Mouse (Mus musculus) central nervous system, embryonic 11.5 days (tissue): ENCODE data around the gene Fgf12. TPM values are rescaled to one million over a fixed set of nuclear protein-coding genes. Genes with fewer than 3 reads are reported as not detected.

Experiments
- polyA plus RNA-seq: library from polyadenylated mRNA; depleted of rRNA; stranded (reverse); fragments of >200 nt; gene quantifications from 2 replicates; pipeline ENCODE4 v1.2.3, GENCODE M21; 2012; rRNA removed

Fgf12 gene
- 2.5 and 2.8 TPM in 2 replicates for polyA plus RNA-seq

GRCm38 (mm10) chr16:28752638-28753118, at the start of gene Fgf12:
TSS of gene Fgf12 (minus strand) at chr16:28753068.

Other genes starting within 250 kb of the Fgf12 start
- 10.4 and 14.2 TPM in 2 replicates for gene Mb21d2, start 176.6 kb upstream of the Fgf12 start, polyA plus RNA-seq